Mouse (Mus musculus) spleen, adult 2 months (tissue): ENCODE measurements around the gene Gkn2. TPM values are rescaled to one million over a fixed set of nuclear protein-coding genes. Genes with fewer than 3 reads are reported as not detected.
A peak's percentile ranks its signal among the peaks of the same experiment; 100 is the strongest.

ENCODE experiments used
- DNase-seq, 2 experiments: peaks; one replicate each; pipeline versions ENCODE4 v3.0.0 to v3.0.0-alpha.2; 2012 to 2021; ENCODE audit warnings: low spot score in 2 of 2, low read depth in 1 of 2
- H3K27ac ChIP-seq: fragments of 200-500 bp; 2 replicates; pipeline ENCODE4 v1.5.1; 2012; ENCODE audit warnings: low read length, inconsistent platforms; ENCODE audit not compliant: insufficient read depth
- H3K27me3 ChIP-seq: fragments of 200-500 bp; 2 replicates; pipeline ENCODE4 v1.6.1; 2012; ENCODE audit warnings: mild to moderate bottlenecking, moderate library complexity, low read length, inconsistent platforms; ENCODE audit not compliant: control insufficient read depth, insufficient read depth
- H3K36me3 ChIP-seq: fragments of 200-500 bp; 2 replicates; pipeline ENCODE4 v1.6.1; 2012; ENCODE audit warnings: mild to moderate bottlenecking, low read length, inconsistent platforms; ENCODE audit not compliant: control insufficient read depth, insufficient read depth
- H3K4me1 ChIP-seq: fragments of 200-500 bp; 2 replicates; pipeline ENCODE4 v1.6.1; 2011; ENCODE audit warnings: inconsistent platforms; ENCODE audit not compliant: control insufficient read depth, insufficient read depth, insufficient read length
- H3K4me3 ChIP-seq: fragments of 200-500 bp; 2 replicates; pipeline ENCODE4 v1.5.1; 2011; ENCODE audit warnings: mild to moderate bottlenecking, inconsistent platforms; ENCODE audit not compliant: insufficient read depth, insufficient read length; ENCODE audit errors: extremely low read depth
- CTCF ChIP-seq: fragments of 200-500 bp; IDR thresholded peaks from 2 replicates; pipeline ENCODE4 v1.5.1; 2011; ENCODE audit warnings: mild to moderate bottlenecking, inconsistent platforms; ENCODE audit not compliant: insufficient read depth, insufficient read length, insufficient replicate concordance; ENCODE audit errors: extremely low read depth
- POLR2A ChIP-seq: fragments of 200-500 bp; IDR thresholded peaks from 2 replicates; pipeline ENCODE4 v1.6.1; 2011; ENCODE audit warnings: low read depth, low read length, inconsistent platforms
- WGBS: fragments of 180-500 bp; shearing (Covaris S2); methylation state at CpG from one replicate; pipeline ENCODE4 v1.1.7; 2018; 5-methylcytosine and 5-hydroxymethylcytosine counted together
- polyA plus RNA-seq: library from polyadenylated mRNA; depleted of rRNA; stranded (reverse); fragments of >200 nt; gene quantifications from 2 replicates; pipeline ENCODE4 v1.2.3, GENCODE M21; 2012

Gkn2 gene
- polyA plus RNA-seq, 1 experiment = not detected

DNA sequence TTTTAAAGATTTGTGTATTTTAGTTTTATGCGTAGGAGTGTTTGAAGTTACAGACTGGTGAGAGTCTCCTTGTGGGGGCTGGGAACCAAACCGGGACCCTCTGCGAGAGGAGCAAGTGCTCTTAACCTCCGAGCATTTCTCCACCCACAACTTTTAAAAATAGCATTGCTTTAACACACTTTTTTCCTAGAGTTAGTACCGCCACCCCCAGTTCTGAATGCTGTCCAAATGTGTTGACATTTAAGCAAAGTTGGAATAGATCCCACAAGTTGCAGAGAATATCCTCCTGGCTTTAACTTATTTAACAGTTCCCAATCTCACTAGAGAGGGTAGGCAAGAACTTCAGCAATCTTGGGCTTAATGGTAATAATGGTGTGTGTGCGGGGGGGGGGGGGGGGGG, 11.6 kb downstream of the Gkn2 start:
- Histone ChIP-seq H3K4me1 (no peaks in the 10 kb centered on the region), H3K4me3 (no peak overlapping the region), H3K27me3 (peaks cover 1% of the 10 kb centered on the region; the same call in 1 of the 2 replicates), H3K36me3 (no peaks in the 10 kb centered on the region), H3K27ac (no peak overlapping the region)
- 56% methylated on average over 6 of the region's 6 CpGs for WGBS
- DNase-seq = no peak
- TF ChIP-seq POLR2A (no peak), CTCF (no peak)

DNA sequence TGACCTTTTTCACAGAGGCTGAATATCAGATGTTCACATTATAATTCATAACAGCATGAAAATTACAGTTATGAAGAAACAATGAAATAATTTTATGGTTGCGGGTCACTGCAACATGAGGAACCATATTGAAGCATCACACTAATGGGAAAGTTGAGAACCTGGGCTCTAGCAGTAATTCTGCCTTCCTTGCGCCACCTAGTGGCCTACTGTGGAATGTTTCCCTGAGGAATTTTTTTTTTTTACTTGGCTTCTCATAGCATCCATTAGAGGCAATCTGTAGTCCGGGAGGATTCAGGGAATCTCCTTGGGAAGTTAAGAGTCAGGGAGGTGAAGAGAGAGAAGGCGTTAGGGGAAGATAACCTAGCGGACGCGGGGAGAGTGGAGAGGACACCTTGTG, 13.0 kb downstream of the Gkn2 start:
- no peak overlapping the region for H3K27ac ChIP-seq
- TF ChIP-seq CTCF = peak; percentile 52; the same call in 1 of the 2 replicates
- TF ChIP-seq POLR2A = no peak
- no peaks in the 10 kb centered on the region for H3K4me1 ChIP-seq
- no peaks in the 10 kb centered on the region for H3K36me3 ChIP-seq
- peaks cover 1% of the 10 kb centered on the region; the same call in 1 of the 2 replicates for H3K27me3 ChIP-seq
- 18% methylated on average over 7 of the region's 7 CpGs for WGBS
- DNase-seq = peak in 1 of 2 experiments; percentile 27
- H3K4me3 ChIP-seq = no peak overlapping the region

DNA sequence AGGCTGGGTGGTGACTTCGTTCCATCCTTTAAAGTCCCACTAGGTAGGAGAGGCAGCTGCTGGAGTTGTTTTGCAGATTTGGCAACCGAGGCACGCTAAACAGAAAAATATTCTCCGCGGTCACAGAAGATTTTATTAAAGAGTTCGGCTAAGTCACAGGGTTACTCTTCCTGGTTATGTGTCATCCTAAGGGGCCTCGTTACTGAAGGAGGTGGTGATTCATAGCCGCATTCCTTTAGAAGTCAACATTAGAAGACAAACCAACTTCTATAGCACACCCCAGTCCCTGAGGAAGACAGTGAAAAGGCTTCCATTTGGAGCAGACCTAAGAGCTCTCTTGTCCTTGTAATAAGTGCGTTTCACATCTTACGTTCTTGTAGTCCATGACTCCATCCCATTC, 13.5 kb downstream of the Gkn2 start:
- no peaks in the 10 kb centered on the region for H3K4me1 ChIP-seq
- DNase-seq = no peak
- H3K36me3 ChIP-seq = no peaks in the 10 kb centered on the region
- no peak overlapping the region for H3K27ac ChIP-seq
- no peak overlapping the region for H3K4me3 ChIP-seq
- peaks cover 1% of the 10 kb centered on the region; the same call in 1 of the 2 replicates for H3K27me3 ChIP-seq
- 89% methylated on average over 10 of the region's 10 CpGs for WGBS
- no peak for TF ChIP-seq CTCF
- no peak for TF ChIP-seq POLR2A

DNA sequence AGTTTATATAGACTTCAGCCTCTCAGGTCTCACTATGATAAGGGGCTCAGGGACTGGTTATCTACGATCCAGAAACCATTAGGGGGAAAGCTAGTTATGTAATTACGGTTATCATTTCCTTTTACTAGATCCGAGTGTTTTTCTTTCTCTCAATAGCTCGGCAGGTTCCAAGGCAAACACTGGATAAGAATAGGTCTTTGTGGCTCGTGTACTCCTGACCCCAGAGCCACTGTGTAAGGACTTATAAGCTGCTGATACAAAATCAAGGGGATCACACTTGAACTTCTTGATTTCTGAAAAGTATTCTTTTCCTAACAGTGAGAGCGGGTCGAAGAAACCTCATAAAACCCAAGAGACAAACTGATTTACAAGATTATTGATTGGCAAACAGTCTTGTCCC, 15.7 kb downstream of the Gkn2 start, which contains the start of gene Gkn3:
TSS of gene Gkn3 (minus strand) at position 59 of the 400 bp plus-strand sequence.
- TF ChIP-seq CTCF (no peak), POLR2A (no peak)
- 69% methylated on average over 7 of the region's 7 CpGs for WGBS
- Histone ChIP-seq H3K27me3 (peaks cover 1% of the 10 kb centered on the region; the same call in 1 of the 2 replicates), H3K4me1 (no peaks in the 10 kb centered on the region), H3K4me3 (no peak within 1 kb of the TSS), H3K36me3 (no peaks in the 10 kb centered on the region), H3K27ac (no peak within 1 kb of the TSS)
- no peak for DNase-seq

DNA sequence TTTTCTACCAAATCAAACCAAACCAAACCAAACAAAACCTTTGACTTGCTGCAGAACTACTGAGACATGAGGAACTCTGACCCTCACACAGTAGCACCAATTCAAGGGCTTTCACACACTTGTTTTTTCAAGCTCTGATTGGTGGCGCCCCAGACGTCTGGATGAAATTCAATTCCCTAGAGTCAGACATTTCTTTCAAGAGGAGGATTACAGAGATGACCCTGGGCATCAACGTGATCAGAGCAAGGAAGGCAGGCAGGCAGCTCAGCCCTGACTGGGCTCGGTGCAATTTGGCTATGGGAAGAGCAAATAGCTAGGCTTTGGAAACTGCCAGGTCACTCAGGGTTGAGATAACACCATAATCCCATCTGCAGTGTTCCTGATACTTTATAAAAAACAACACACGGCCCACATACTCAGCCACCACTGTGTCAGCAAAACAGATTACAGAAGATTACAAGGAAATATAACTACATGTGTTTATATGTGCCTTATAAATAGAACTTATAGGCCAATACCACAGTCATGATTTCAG, 16.4 kb downstream of the Gkn2 start:
- Histone ChIP-seq H3K27ac (no peak overlapping the region), H3K36me3 (no peaks in the 10 kb centered on the region), H3K4me1 (no peaks in the 10 kb centered on the region), H3K27me3 (no peaks in the 10 kb centered on the region), H3K4me3 (no peak overlapping the region)
- no peak for DNase-seq
- WGBS = 78% methylated on average over 5 of the region's 5 CpGs
- TF ChIP-seq CTCF (no peak), POLR2A (no peak)

DNA sequence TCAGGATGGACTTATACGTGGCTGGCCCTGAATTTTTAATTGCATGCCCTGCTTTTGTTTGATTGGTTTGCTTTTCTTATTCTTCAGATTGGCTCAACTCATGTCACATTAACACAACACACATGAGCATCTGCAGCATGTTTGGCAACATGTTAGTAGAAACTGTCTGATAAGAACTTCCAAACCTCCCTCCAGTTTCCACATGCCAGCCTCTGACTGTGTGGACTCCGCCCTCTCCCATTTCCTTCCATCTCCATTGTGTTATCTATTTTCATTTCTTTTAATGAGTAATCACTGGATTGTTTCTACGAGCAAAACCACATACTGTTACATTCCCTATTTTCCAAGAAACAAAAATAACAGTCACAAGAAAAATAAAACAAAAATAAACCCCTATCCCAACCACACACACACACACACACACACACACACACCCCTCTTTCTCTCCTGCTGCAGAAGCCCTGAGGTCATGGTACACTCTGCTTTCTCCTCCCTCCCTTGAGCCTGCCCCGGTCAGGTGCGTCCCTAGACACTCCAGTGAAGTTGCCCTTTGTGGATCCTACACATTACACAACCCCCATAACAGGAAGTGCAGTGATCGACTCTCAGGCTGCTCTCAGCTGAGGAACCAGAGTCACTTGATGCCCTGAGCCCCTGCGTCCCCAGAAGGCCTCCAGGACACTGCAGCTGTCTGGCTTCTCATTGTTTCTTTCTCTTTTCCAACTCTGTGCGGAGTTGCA, 20.5 kb downstream of the Gkn2 start:
- no peaks in the 10 kb centered on the region for H3K27me3 ChIP-seq
- no peak overlapping the region for H3K4me3 ChIP-seq
- H3K27ac ChIP-seq = no peak overlapping the region
- no peaks in the 10 kb centered on the region for H3K4me1 ChIP-seq
- peak in 1 of 2 experiments; percentile 7 for DNase-seq
- WGBS = 53% methylated on average over 8 of the region's 8 CpGs
- H3K36me3 ChIP-seq = no peaks in the 10 kb centered on the region
- TF ChIP-seq POLR2A = no peak
- TF ChIP-seq CTCF = no peak

DNA sequence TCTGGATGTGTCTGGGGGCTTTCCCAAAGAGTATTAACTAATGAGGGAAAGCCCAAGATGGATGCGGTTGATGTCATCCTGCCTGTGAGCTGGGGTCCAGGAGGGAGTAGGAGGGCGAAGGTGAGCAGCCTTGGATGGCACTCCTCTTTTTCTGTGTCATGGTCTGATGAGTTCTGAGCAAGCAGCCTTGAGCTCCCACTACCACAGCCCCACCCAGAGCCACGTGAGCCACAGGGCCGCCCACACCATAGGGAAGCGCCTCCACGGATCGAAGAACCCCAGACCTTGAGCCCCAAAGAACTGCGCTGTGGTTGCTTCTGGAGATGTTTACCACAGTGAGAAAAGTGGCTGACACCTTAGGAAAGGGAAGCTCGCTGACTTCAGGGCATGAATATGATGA, 21.6 kb downstream of the Gkn2 start:
- 70% methylated on average over 9 of the region's 9 CpGs for WGBS
- peak in 1 of 2 experiments; percentile 48 for DNase-seq
- H3K4me3 ChIP-seq = no peak overlapping the region
- H3K4me1 ChIP-seq = peaks cover 6% of the 10 kb centered on the region; the same call in 1 of the 2 replicates
- no peaks in the 10 kb centered on the region for H3K27me3 ChIP-seq
- H3K36me3 ChIP-seq = no peaks in the 10 kb centered on the region
- H3K27ac ChIP-seq = no peak overlapping the region
- no peak for TF ChIP-seq POLR2A
- TF ChIP-seq CTCF = no peak
